Mouse (Mus musculus): Measurements from ENCODE around the gene Gm49387. TPM values are rescaled to one million over a fixed set of nuclear protein-coding genes. Genes with fewer than 3 reads are reported as not detected.

The Gm49387 gene
- polyA plus RNA-seq, 1 experiment from 2014 or later, result 0.52 TPM

- Histone ChIP-seq H3K4me3 (ENCODE audit: low read depth, low read length) (no peak overlapping the region), H3K9me3 (ENCODE audit: control insufficient read depth, low read length) (no peaks in the 10 kb centered on the region), H3K27ac (replicated peaks) (no peak overlapping the region), H3K9ac (ENCODE audit: low read length) (no peak overlapping the region), H3K4me1 (replicated peaks; ENCODE audit: control insufficient read depth, insufficient read depth) (peaks cover 2% of the 10 kb centered on the region), H3K27me3 (ENCODE audit: control insufficient read depth, insufficient read depth, low read length) (no peaks in the 10 kb centered on the region), H3K4me2 (replicated peaks; ENCODE audit: low read depth) (no peak overlapping the region), H3K36me3 (ENCODE audit: control insufficient read depth, insufficient read depth, low read length) (no peaks in the 10 kb centered on the region)
- no peak for TF ChIP-seq EP300 (optimal IDR thresholded peaks at IDR 0.05)
- DNase-seq (ENCODE audit: low spot score) (no peak), ATAC-seq (ENCODE audit: low FRiP score, low TSS enrichment) (no peak)
- WGBS, result 86% methylated on average over 14 of the region's 14 CpGs
Measured at GRCm38 (mm10) chr14:31655406-31655805, 14.7 kb upstream of the Gm49387 start.

GRCm38 (mm10) chr14:31654816-31655215 lies 14.1 kb upstream of the Gm49387 start:
- WGBS, result 79% methylated on average over 5 of the region's 5 CpGs
- Histone ChIP-seq H3K9me3 (ENCODE audit: control insufficient read depth, low read length) (no peaks in the 10 kb centered on the region), H3K9ac (ENCODE audit: low read length) (no peak overlapping the region), H3K4me2 (replicated peaks; ENCODE audit: low read depth) (no peak overlapping the region), H3K27me3 (ENCODE audit: control insufficient read depth, insufficient read depth, low read length) (no peaks in the 10 kb centered on the region), H3K4me3 (ENCODE audit: low read depth, low read length) (no peak overlapping the region), H3K27ac (replicated peaks) (no peak overlapping the region), H3K36me3 (ENCODE audit: control insufficient read depth, insufficient read depth, low read length) (no peaks in the 10 kb centered on the region), H3K4me1 (replicated peaks; ENCODE audit: control insufficient read depth, insufficient read depth) (peaks cover 2% of the 10 kb centered on the region; the same call in 1 of the 2 replicates)
- DNase-seq (ENCODE audit: low spot score) (no peak), ATAC-seq (ENCODE audit: low FRiP score, low TSS enrichment) (no peak)
- no peak for TF ChIP-seq EP300 (optimal IDR thresholded peaks at IDR 0.05)
- TF ChIP-seq CTCF (IDR thresholded peaks at IDR 0.05; ENCODE audit: low read depth), result no peak

GRCm38 (mm10) chr14:31653101-31653875 lies 12.6 kb upstream of the Gm49387 start:
- no peak overlapping the region for H3K4me3 ChIP-seq (ENCODE audit: low read depth, low read length)
- no peaks in the 10 kb centered on the region for H3K9me3 ChIP-seq (ENCODE audit: control insufficient read depth, low read length)
- DNase-seq (ENCODE audit: low spot score), result no peak
- peaks cover 2% of the 10 kb centered on the region; the same call in 1 of the 2 replicates for H3K4me1 ChIP-seq (replicated peaks; ENCODE audit: control insufficient read depth, insufficient read depth)
- no peak overlapping the region for H3K4me2 ChIP-seq (replicated peaks; ENCODE audit: low read depth)
- H3K27ac ChIP-seq (replicated peaks), result no peak overlapping the region
- H3K36me3 ChIP-seq (ENCODE audit: control insufficient read depth, insufficient read depth, low read length), result no peaks in the 10 kb centered on the region
- no peak for ATAC-seq (ENCODE audit: low FRiP score, low TSS enrichment)
- H3K27me3 ChIP-seq (ENCODE audit: control insufficient read depth, insufficient read depth, low read length), result no peaks in the 10 kb centered on the region
- whole genome bisulfite sequencing, result 75% methylated on average over 14 of the region's 14 CpGs
- no peak for TF ChIP-seq EP300 (optimal IDR thresholded peaks at IDR 0.05)
- TF ChIP-seq CTCF (IDR thresholded peaks at IDR 0.05; ENCODE audit: low read depth), result no peak
- H3K9ac ChIP-seq (ENCODE audit: low read length), result no peak overlapping the region

GRCm38 (mm10) chr14:31652624-31653023 lies 11.9 kb upstream of the Gm49387 start:
- 68% methylated on average over 1 of the region's 1 CpGs for WGBS
- H3K36me3 ChIP-seq (ENCODE audit: control insufficient read depth, insufficient read depth, low read length), result no peaks in the 10 kb centered on the region
- no peak for TF ChIP-seq EP300 (optimal IDR thresholded peaks at IDR 0.05)
- no peak for TF ChIP-seq CTCF (IDR thresholded peaks at IDR 0.05; ENCODE audit: low read depth)
- ATAC-seq (ENCODE audit: low FRiP score, low TSS enrichment) (no peak), DNase-seq (ENCODE audit: low spot score) (no peak)
- no peak overlapping the region for H3K4me2 ChIP-seq (replicated peaks; ENCODE audit: low read depth)
- H3K4me1 ChIP-seq (replicated peaks; ENCODE audit: control insufficient read depth, insufficient read depth), result peaks cover 2% of the 10 kb centered on the region; the same call in 1 of the 2 replicates
- no peaks in the 10 kb centered on the region for H3K27me3 ChIP-seq (ENCODE audit: control insufficient read depth, insufficient read depth, low read length)
- H3K4me3 ChIP-seq (ENCODE audit: low read depth, low read length), result no peak overlapping the region
- no peak overlapping the region for H3K27ac ChIP-seq (replicated peaks)
- no peaks in the 10 kb centered on the region for H3K9me3 ChIP-seq (ENCODE audit: control insufficient read depth, low read length)
- H3K9ac ChIP-seq (ENCODE audit: low read length), result no peak overlapping the region

- H3K4me2 ChIP-seq (replicated peaks; ENCODE audit: low read depth), result no peak overlapping the region
- TF ChIP-seq EP300 (optimal IDR thresholded peaks at IDR 0.05), result no peak
- no peak for TF ChIP-seq CTCF (IDR thresholded peaks at IDR 0.05; ENCODE audit: low read depth)
- no peak for ATAC-seq (ENCODE audit: low FRiP score, low TSS enrichment)
- H3K4me3 ChIP-seq (ENCODE audit: low read depth, low read length), result no peak overlapping the region
- H3K4me1 ChIP-seq (replicated peaks; ENCODE audit: control insufficient read depth, insufficient read depth), result no peaks in the 10 kb centered on the region
- WGBS, result 60% methylated on average over 5 of the region's 5 CpGs
- H3K27ac ChIP-seq (replicated peaks), result no peak overlapping the region
- DNase-seq (ENCODE audit: low spot score), result no peak
- H3K9me3 ChIP-seq (ENCODE audit: control insufficient read depth, low read length), result no peaks in the 10 kb centered on the region
- no peaks in the 10 kb centered on the region for H3K27me3 ChIP-seq (ENCODE audit: control insufficient read depth, insufficient read depth, low read length)
- H3K36me3 ChIP-seq (ENCODE audit: control insufficient read depth, insufficient read depth, low read length), result no peaks in the 10 kb centered on the region
- H3K9ac ChIP-seq (ENCODE audit: low read length), result no peak overlapping the region
Measured at GRCm38 (mm10) chr14:31652106-31652505, 11.4 kb upstream of the Gm49387 start.

GRCm38 (mm10) chr14:31651206-31651605 lies 10.5 kb upstream of the Gm49387 start:
- Histone ChIP-seq H3K27me3 (ENCODE audit: control insufficient read depth, insufficient read depth, low read length) (no peaks in the 10 kb centered on the region), H3K27ac (replicated peaks) (no peak overlapping the region), H3K4me3 (ENCODE audit: low read depth, low read length) (no peak overlapping the region), H3K4me1 (replicated peaks; ENCODE audit: control insufficient read depth, insufficient read depth) (no peaks in the 10 kb centered on the region), H3K9me3 (ENCODE audit: control insufficient read depth, low read length) (no peaks in the 10 kb centered on the region), H3K36me3 (ENCODE audit: control insufficient read depth, insufficient read depth, low read length) (no peaks in the 10 kb centered on the region), H3K9ac (ENCODE audit: low read length) (no peak overlapping the region), H3K4me2 (replicated peaks; ENCODE audit: low read depth) (no peak overlapping the region)
- no peak for ATAC-seq (ENCODE audit: low FRiP score, low TSS enrichment)
- no peak for DNase-seq (ENCODE audit: low spot score)
- WGBS, result 67% methylated on average over 7 of the region's 7 CpGs
- TF ChIP-seq CTCF (IDR thresholded peaks at IDR 0.05; ENCODE audit: low read depth) (no peak), EP300 (optimal IDR thresholded peaks at IDR 0.05) (no peak)

Measured in stomach, postnatal 0 days (tissue).